Mouse (Mus musculus): Measurements from ENCODE around the gene Galm.

- TF ChIP-seq TAL1 (IDR thresholded peaks at IDR 0.05; ENCODE audit: low read length) (no peak), GATA1 (IDR thresholded peaks at IDR 0.05; ENCODE audit: low read length) (no peak)
Observed at GRCm38 (mm10) chr17:80229396-80229795, 102.1 kb downstream of the Galm start.

All from erythroblast, embryonic 14.5 days (primary cell).